Mouse (Mus musculus): ENCODE results near the gene Arhgef10l. TPM values are rescaled to one million over a fixed set of nuclear protein-coding genes. Genes with fewer than 3 reads are reported as not detected.

The Arhgef10l gene
- total and polyA plus RNA-seq, 2 experiments, result 17.7 to 69.9 TPM

GRCm38 (mm10) chr4:140617391-140618385 is 48.1 kb downstream of the Arhgef10l start:
- TF ChIP-seq POLR2A (IDR thresholded peaks at IDR 0.05; ENCODE audit: extremely low read depth, insufficient read depth, low read length) (no peak), CTCF (IDR thresholded peaks at IDR 0.05; ENCODE audit: low read depth, low read length) (peak; percentile 74)
- Histone ChIP-seq H3K9ac (ENCODE audit: low read depth, low read length) (peak overlapping the region; percentile 0; the same call in 1 of the 2 replicates), H3K27ac (replicated peaks; ENCODE audit: insufficient read depth, low read depth, low read length) (peak overlapping the region; percentile 99), H3K36me3 (ENCODE audit: control insufficient read depth, insufficient read depth, low read length) (no peaks in the 10 kb centered on the region), H3K79me2 (ENCODE audit: control insufficient read depth, insufficient read depth, low read length) (peaks cover 11% of the 10 kb centered on the region; the same call in 1 of the 2 replicates), H3K4me1 (ENCODE audit: control insufficient read depth, insufficient read depth, low read length) (peaks cover 14% of the 10 kb centered on the region), H3K4me3 (ENCODE audit: insufficient read depth, low read depth, low read length) (no peak overlapping the region), H3K27me3 (ENCODE audit: control insufficient read depth, insufficient read depth, low read length) (no peaks in the 10 kb centered on the region)
- DNase-seq (ENCODE audit: extremely low read depth, low read depth, low spot score), result peak; percentile 100
- 8% methylated on average over 16 of the region's 16 CpGs for WGBS

- 0 out of 2 replicates have a peak, but pooled peaks have one; percentile 32 for TF ChIP-seq POLR2A (IDR thresholded peaks at IDR 0.05; ENCODE audit: extremely low read depth, insufficient read depth, low read length)
- TF ChIP-seq CTCF (IDR thresholded peaks at IDR 0.05; ENCODE audit: low read depth, low read length), result no peak
- Histone ChIP-seq H3K36me3 (ENCODE audit: control insufficient read depth, insufficient read depth, low read length) (no peaks in the 10 kb centered on the region), H3K9ac (ENCODE audit: low read depth, low read length) (peak overlapping the region; percentile 83), H3K4me3 (ENCODE audit: insufficient read depth, low read depth, low read length) (peak overlapping the region; percentile 68), H3K4me1 (ENCODE audit: control insufficient read depth, insufficient read depth, low read length) (peaks cover 14% of the 10 kb centered on the region), H3K27me3 (ENCODE audit: control insufficient read depth, insufficient read depth, low read length) (no peaks in the 10 kb centered on the region), H3K79me2 (ENCODE audit: control insufficient read depth, insufficient read depth, low read length) (peaks cover 11% of the 10 kb centered on the region; the same call in 1 of the 2 replicates), H3K27ac (replicated peaks; ENCODE audit: insufficient read depth, low read depth, low read length) (peak overlapping the region; percentile 99)
- DNase-seq (ENCODE audit: extremely low read depth, low read depth, low spot score), result no peak
- WGBS, result 22% methylated on average over 11 of the region's 11 CpGs
Observed at GRCm38 (mm10) chr4:140616894-140617293, 48.9 kb downstream of the Arhgef10l start.

GRCm38 (mm10) chr4:140616196-140616595 is 49.6 kb downstream of the Arhgef10l start:
- peaks cover 14% of the 10 kb centered on the region for H3K4me1 ChIP-seq (ENCODE audit: control insufficient read depth, insufficient read depth, low read length)
- DNase-seq (ENCODE audit: extremely low read depth, low read depth, low spot score), result peak; percentile 81
- TF ChIP-seq POLR2A (IDR thresholded peaks at IDR 0.05; ENCODE audit: extremely low read depth, insufficient read depth, low read length) (no peak), CTCF (IDR thresholded peaks at IDR 0.05; ENCODE audit: low read depth, low read length) (peak; percentile 20; the same call in 1 of the 2 replicates)
- peaks cover 11% of the 10 kb centered on the region; the same call in 1 of the 2 replicates for H3K79me2 ChIP-seq (ENCODE audit: control insufficient read depth, insufficient read depth, low read length)
- H3K4me3 ChIP-seq (ENCODE audit: insufficient read depth, low read depth, low read length), result peak overlapping the region; percentile 68
- H3K27ac ChIP-seq (replicated peaks; ENCODE audit: insufficient read depth, low read depth, low read length), result peak overlapping the region; percentile 99
- H3K9ac ChIP-seq (ENCODE audit: low read depth, low read length), result peak overlapping the region; percentile 83
- no peaks in the 10 kb centered on the region for H3K36me3 ChIP-seq (ENCODE audit: control insufficient read depth, insufficient read depth, low read length)
- no peaks in the 10 kb centered on the region for H3K27me3 ChIP-seq (ENCODE audit: control insufficient read depth, insufficient read depth, low read length)
- 17% methylated on average over 7 of the region's 7 CpGs for WGBS

GRCm38 (mm10) chr4:140615771-140616170 is 50.0 kb downstream of the Arhgef10l start:
- DNase-seq (ENCODE audit: extremely low read depth, low read depth, low spot score), result peak; percentile 75
- 13% methylated on average over 7 of the region's 7 CpGs for WGBS
- no peak for TF ChIP-seq POLR2A (IDR thresholded peaks at IDR 0.05; ENCODE audit: extremely low read depth, insufficient read depth, low read length)

GRCm38 (mm10) chr4:140614553-140614952 is 51.3 kb downstream of the Arhgef10l start:
- Histone ChIP-seq H3K27ac (replicated peaks; ENCODE audit: insufficient read depth, low read depth, low read length) (no peak overlapping the region), H3K4me1 (ENCODE audit: control insufficient read depth, insufficient read depth, low read length) (peaks cover 13% of the 10 kb centered on the region), H3K9ac (ENCODE audit: low read depth, low read length) (no peak overlapping the region), H3K79me2 (ENCODE audit: control insufficient read depth, insufficient read depth, low read length) (peaks cover 11% of the 10 kb centered on the region; the same call in 1 of the 2 replicates), H3K4me3 (ENCODE audit: insufficient read depth, low read depth, low read length) (no peak overlapping the region), H3K27me3 (ENCODE audit: control insufficient read depth, insufficient read depth, low read length) (no peaks in the 10 kb centered on the region), H3K36me3 (ENCODE audit: control insufficient read depth, insufficient read depth, low read length) (no peaks in the 10 kb centered on the region; the same call in 1 of the 2 replicates)
- DNase-seq (ENCODE audit: extremely low read depth, low read depth, low spot score), result no peak
- TF ChIP-seq CTCF (IDR thresholded peaks at IDR 0.05; ENCODE audit: low read depth, low read length) (no peak), POLR2A (IDR thresholded peaks at IDR 0.05; ENCODE audit: extremely low read depth, insufficient read depth, low read length) (no peak)
- WGBS, result 91% methylated on average over 5 of the region's 5 CpGs

More at GRCm38 (mm10) chr4:140615771-140616170, 50.0 kb downstream of the Arhgef10l start:
- peaks cover 14% of the 10 kb centered on the region for H3K4me1 ChIP-seq (ENCODE audit: control insufficient read depth, insufficient read depth, low read length)
- H3K36me3 ChIP-seq (ENCODE audit: control insufficient read depth, insufficient read depth, low read length), result no peaks in the 10 kb centered on the region
- H3K27me3 ChIP-seq (ENCODE audit: control insufficient read depth, insufficient read depth, low read length), result no peaks in the 10 kb centered on the region
- H3K4me3 ChIP-seq (ENCODE audit: insufficient read depth, low read depth, low read length), result peak overlapping the region; percentile 68
- peaks cover 11% of the 10 kb centered on the region; the same call in 1 of the 2 replicates for H3K79me2 ChIP-seq (ENCODE audit: control insufficient read depth, insufficient read depth, low read length)
- peak overlapping the region; percentile 83 for H3K9ac ChIP-seq (ENCODE audit: low read depth, low read length)
- H3K27ac ChIP-seq (replicated peaks; ENCODE audit: insufficient read depth, low read depth, low read length), result peak overlapping the region; percentile 99

All from liver, adult 2 months (tissue).